Mouse (Mus musculus) myocyte (in vitro differentiated cells): ENCODE measurements around the gene Meaf6.

ENCODE experiments used
- CEBPB ChIP-seq: IDR thresholded peaks from 2 replicates; pipeline ENCODE4 v1.6.1; 2011; ENCODE audit warnings: mild to moderate bottlenecking, moderate library complexity; ENCODE audit not compliant: poor library complexity, insufficient read depth, severe bottlenecking
- E2F4 ChIP-seq: IDR thresholded peaks from one replicate; pipeline ENCODE4 v1.6.1; 2011; ENCODE audit warnings: mild to moderate bottlenecking, control low read depth, moderate library complexity; ENCODE audit not compliant: insufficient read depth
- MAX ChIP-seq: IDR thresholded peaks from one replicate; pipeline ENCODE4 v1.6.1; 2011; ENCODE audit warnings: low read depth, mild to moderate bottlenecking, control low read depth
- MYOD1 ChIP-seq, 3 experiments: IDR thresholded peaks; one replicate each; pipeline ENCODE4 v1.6.1; 2011; ENCODE audit warnings: control low read depth in 2 of 3, low read depth in 2 of 3, mild to moderate bottlenecking in 2 of 3, moderate library complexity in 1 of 3; ENCODE audit not compliant: insufficient read length in 2 of 3, control insufficient read depth in 1 of 3
- MYOG ChIP-seq, 3 experiments: IDR thresholded peaks; one replicate each; pipeline ENCODE4 v1.6.1; 2011; ENCODE audit warnings: control low read depth in 2 of 3, low read depth in 2 of 3, mild to moderate bottlenecking in 2 of 3; ENCODE audit not compliant: insufficient read length in 2 of 3, control insufficient read depth in 1 of 3, insufficient read depth in 1 of 3
- POLR2A ChIP-seq: IDR thresholded peaks from one replicate; pipeline ENCODE4 v1.6.1; 2011; ENCODE audit warnings: low read depth, mild to moderate bottlenecking, control low read depth, moderate library complexity; ENCODE audit not compliant: insufficient read length
- POLR2AphosphoS2 ChIP-seq: IDR thresholded peaks from one replicate; pipeline ENCODE4 v1.6.1; 2011; ENCODE audit warnings: low read depth, control low read depth; ENCODE audit not compliant: insufficient read length
- REST ChIP-seq: IDR thresholded peaks from one replicate; pipeline ENCODE4 v1.6.1; 2011; ENCODE audit warnings: mild to moderate bottlenecking, control low read depth, moderate library complexity; ENCODE audit not compliant: insufficient read depth, insufficient read length
- SRF ChIP-seq: IDR thresholded peaks from one replicate; pipeline ENCODE4 v1.6.1; 2011; ENCODE audit warnings: low read depth; ENCODE audit not compliant: control insufficient read depth, insufficient read length
- TCF12 ChIP-seq: IDR thresholded peaks from one replicate; pipeline ENCODE4 v1.6.1; 2011; ENCODE audit warnings: mild to moderate bottlenecking, control low read depth; ENCODE audit not compliant: poor library complexity, insufficient read depth, severe bottlenecking
- TCF3 ChIP-seq: IDR thresholded peaks from one replicate; pipeline ENCODE4 v1.6.1; 2011; ENCODE audit warnings: low read depth, control low read depth; ENCODE audit not compliant: insufficient read length
- USF1 ChIP-seq: IDR thresholded peaks from one replicate; pipeline ENCODE4 v1.6.1; 2011; ENCODE audit warnings: low read depth, mild to moderate bottlenecking, control low read depth, moderate library complexity

DNA sequence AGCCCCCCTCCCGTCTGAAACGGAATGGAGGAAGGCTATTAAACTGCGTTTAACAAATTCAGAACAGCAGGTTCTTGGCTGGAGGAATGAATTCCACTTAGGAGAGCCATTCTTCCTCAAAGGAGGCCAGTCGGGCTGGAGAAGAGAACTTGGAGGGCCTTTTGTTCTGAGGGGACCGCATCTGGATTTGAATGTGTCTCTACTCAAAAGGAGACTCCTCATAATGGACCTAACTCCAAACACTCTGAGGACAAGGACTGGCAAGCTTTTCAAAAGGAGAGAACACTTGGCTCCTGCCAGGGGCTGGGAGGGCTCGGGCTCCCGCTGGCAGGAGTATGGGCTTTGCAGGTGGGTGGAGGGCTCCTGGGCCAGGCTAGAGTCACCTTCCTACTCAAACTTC lies 59.7 kb downstream of the Meaf6 start:
- no peak for TF ChIP-seq REST
- TF ChIP-seq POLR2AphosphoS2, result no peak
- TF ChIP-seq E2F4, result no peak
- TF ChIP-seq USF1, result no peak
- no peak for TF ChIP-seq POLR2A
- TF ChIP-seq MAX, result no peak
- no peak for TF ChIP-seq TCF12
- no peak for TF ChIP-seq CEBPB
- TF ChIP-seq SRF, result no peak
- TF ChIP-seq MYOG (IDR thresholded peaks at IDR 0.05; ENCODE audit: control insufficient read depth in 1 of 3, insufficient read depth in 1 of 3, insufficient read length in 2 of 3, low read depth in 2 of 3), result no peak
- no peak for TF ChIP-seq MYOD1 (IDR thresholded peaks at IDR 0.05; ENCODE audit: control insufficient read depth in 1 of 3, insufficient read length in 2 of 3, low read depth in 2 of 3)
- TF ChIP-seq TCF3, result no peak
